Mouse (Mus musculus) C2C12 (cell line): ENCODE measurements around the gene Timeless.

ENCODE experiments used
- CTCF ChIP-seq: IDR thresholded peaks from one replicate; pipeline ENCODE4 v1.5.1; 2011; ENCODE audit not compliant: control insufficient read depth, insufficient read depth, insufficient read length
- FOSL1 ChIP-seq: IDR thresholded peaks from one replicate; pipeline ENCODE4 v1.8.0; 2011; ENCODE audit warnings: mild to moderate bottlenecking, low read length; ENCODE audit not compliant: poor library complexity, insufficient read depth, severe bottlenecking
- MAX ChIP-seq: IDR thresholded peaks from one replicate; pipeline ENCODE4 v1.6.1; 2011; ENCODE audit warnings: mild to moderate bottlenecking, control low read depth
- MYOG ChIP-seq: IDR thresholded peaks from one replicate; pipeline ENCODE4 v1.6.1; 2011; ENCODE audit not compliant: control insufficient read depth, insufficient read length; ENCODE audit errors: extremely low read depth
- USF1 ChIP-seq: IDR thresholded peaks from one replicate; pipeline ENCODE4 v1.6.1; 2011; ENCODE audit warnings: low read depth, mild to moderate bottlenecking, control low read depth, moderate library complexity

- TF ChIP-seq MYOG (no peak), CTCF (no peak), FOSL1 (no peak), MAX (no peak), USF1 (no peak)
Observed at GRCm38 (mm10) chr10:128230582-128230981, 1.3 kb upstream of the Timeless start.
